Mouse (Mus musculus): Measurements from ENCODE around the gene Krtap5-2. TPM values are rescaled to one million over a fixed set of nuclear protein-coding genes. Genes with fewer than 3 reads are reported as not detected.
"Not testable (repeated sequence)": the region's sequence is repeated elsewhere in the genome, so short reads cannot be mapped to it uniquely, and the experiment has no call there.

Krtap5-2 gene
- polyA plus RNA-seq, 1 experiment from 2014 or later = not detected

DNA sequence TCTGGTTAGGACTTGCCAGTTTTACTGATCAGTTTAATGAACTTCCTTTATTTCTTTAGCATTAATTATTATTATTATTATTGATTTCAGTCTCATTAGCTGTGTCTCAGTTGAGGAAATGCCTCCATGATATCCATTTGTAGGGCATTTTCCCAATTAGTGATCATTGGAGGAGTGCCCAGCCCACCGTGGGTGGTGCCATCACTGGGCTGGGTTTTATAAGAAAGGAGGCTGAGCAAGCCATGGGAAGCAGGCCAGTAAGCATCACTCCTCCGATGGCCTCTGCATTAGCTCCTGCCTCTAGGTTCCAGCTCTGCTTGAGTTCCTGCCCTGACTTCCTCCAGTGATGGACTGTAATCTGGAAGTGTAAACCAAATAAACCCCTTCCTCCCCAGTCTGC lies 12.4 kb upstream of the Krtap5-2 start:
- H3K27ac ChIP-seq (ENCODE audit: low read depth, low read length) = no peak overlapping the region
- WGBS (ENCODE audit: insufficient replicate concordance) = 72% methylated on average over 2 of the region's 2 CpGs
- ATAC-seq (replicated peaks; ENCODE audit: insufficient number of reproducible peaks, low FRiP score, low TSS enrichment) = no peak

DNA sequence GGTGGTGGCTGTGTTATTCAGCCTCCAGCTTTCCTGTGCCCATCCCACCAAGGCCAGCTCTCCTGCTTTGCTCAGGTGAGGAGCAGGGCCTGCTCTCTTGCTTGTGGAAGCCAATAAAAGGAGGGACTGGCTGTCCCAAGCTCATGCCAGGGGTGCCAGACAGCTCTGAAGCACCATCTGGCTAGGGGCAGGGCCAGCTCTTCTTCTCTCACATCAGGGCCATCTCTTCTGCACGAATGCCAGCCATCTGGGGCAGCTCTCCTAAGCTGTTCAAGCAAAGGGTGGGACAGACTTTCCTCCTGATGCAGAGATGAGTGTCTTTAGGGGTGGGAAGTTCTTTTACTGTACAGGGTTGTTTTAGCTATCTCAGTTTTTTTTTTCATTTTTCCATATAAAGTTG lies 5.2 kb upstream of the Krtap5-2 start:
- no peaks in the 10 kb centered on the region for H3K4me1 ChIP-seq (ENCODE audit: control insufficient read depth, insufficient read depth, low read length)
- H3K4me2 ChIP-seq = no peak overlapping the region
- no peak for ATAC-seq (replicated peaks; ENCODE audit: insufficient number of reproducible peaks, low FRiP score, low TSS enrichment)
- H3K9ac ChIP-seq (ENCODE audit: low read depth, low read length) = no peak overlapping the region
- H3K27ac ChIP-seq (ENCODE audit: low read depth, low read length) = no peak overlapping the region
- H3K4me3 ChIP-seq (ENCODE audit: low read depth, low read length) = no peak overlapping the region
- H3K9me3 ChIP-seq (replicated peaks; ENCODE audit: control insufficient read depth, low read length) = no peaks in the 10 kb centered on the region
- H3K27me3 ChIP-seq (ENCODE audit: control insufficient read depth, insufficient read depth, low read length) = no peaks in the 10 kb centered on the region
- H3K36me3 ChIP-seq (ENCODE audit: control insufficient read depth, insufficient read depth, low read length) = no peaks in the 10 kb centered on the region
- WGBS (ENCODE audit: insufficient replicate concordance) = 27% methylated on average over 1 of the region's 1 CpGs

More for the DNA sequence above, 12.4 kb upstream of the Krtap5-2 start:
- Histone ChIP-seq H3K4me3 (ENCODE audit: low read depth, low read length) (no peak overlapping the region), H3K9ac (ENCODE audit: low read depth, low read length) (no peak overlapping the region), H3K4me1 (ENCODE audit: control insufficient read depth, insufficient read depth, low read length) (no peaks in the 10 kb centered on the region), H3K27me3 (ENCODE audit: control insufficient read depth, insufficient read depth, low read length) (no peaks in the 10 kb centered on the region), H3K36me3 (ENCODE audit: control insufficient read depth, insufficient read depth, low read length) (no peaks in the 10 kb centered on the region), H3K9me3 (replicated peaks; ENCODE audit: control insufficient read depth, low read length) (no peaks in the 10 kb centered on the region), H3K4me2 (no peak overlapping the region)

DNA sequence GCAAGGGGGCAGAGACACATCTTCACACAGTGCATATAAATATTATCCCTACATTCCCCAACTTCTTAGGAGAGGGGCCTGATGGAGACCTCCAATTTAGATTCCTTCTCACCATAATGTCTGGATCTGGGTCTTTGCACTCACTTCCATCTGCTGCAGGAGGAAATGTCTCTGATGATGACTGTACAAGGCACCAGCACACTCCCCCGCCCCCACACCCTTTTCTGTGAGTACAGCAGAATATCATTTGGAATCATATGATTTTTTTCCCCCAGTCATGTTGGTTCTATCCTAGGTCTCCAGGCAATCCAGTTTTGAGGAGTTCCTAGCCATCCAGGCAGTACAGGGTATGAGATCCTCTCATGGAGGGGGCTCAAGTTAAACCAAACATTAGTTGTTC lies 2.9 kb upstream of the Krtap5-2 start:
- Histone ChIP-seq H3K9me3 (replicated peaks; ENCODE audit: control insufficient read depth, low read length) (no peaks in the 10 kb centered on the region), H3K4me1 (ENCODE audit: control insufficient read depth, insufficient read depth, low read length) (no peaks in the 10 kb centered on the region)
- 75% methylated on average over 1 of the region's 1 CpGs for WGBS (ENCODE audit: insufficient replicate concordance)

DNA sequence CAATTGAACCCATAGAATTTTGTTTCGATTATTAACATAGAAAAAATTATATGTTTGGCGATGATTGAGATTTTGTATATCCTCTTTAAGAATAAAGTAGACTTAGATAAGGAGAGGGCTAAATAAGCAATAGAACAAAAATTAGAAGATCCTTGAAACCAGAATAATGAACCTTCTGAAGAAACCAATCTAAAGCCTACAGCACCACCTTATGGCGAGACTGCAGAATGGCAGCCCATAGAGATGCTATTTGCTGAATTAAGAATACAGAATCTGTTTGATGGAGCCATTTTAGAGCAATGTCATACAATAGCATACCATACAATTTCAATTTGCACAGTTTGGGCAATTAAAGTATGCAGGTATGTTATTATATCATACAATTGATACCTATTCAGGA lies 6.0 kb downstream of the Krtap5-2 start:
- Histone ChIP-seq H3K4me2 (no peak overlapping the region), H3K9ac (ENCODE audit: low read depth, low read length) (no peak overlapping the region), H3K27ac (ENCODE audit: low read depth, low read length) (no peak overlapping the region), H3K4me1 (ENCODE audit: control insufficient read depth, insufficient read depth, low read length) (no peaks in the 10 kb centered on the region), H3K4me3 (ENCODE audit: low read depth, low read length) (no peak overlapping the region), H3K36me3 (ENCODE audit: control insufficient read depth, insufficient read depth, low read length) (no peaks in the 10 kb centered on the region), H3K9me3 (replicated peaks; ENCODE audit: control insufficient read depth, low read length) (no peaks in the 10 kb centered on the region), H3K27me3 (ENCODE audit: control insufficient read depth, insufficient read depth, low read length) (no peaks in the 10 kb centered on the region)
- 42% methylated on average over 3 of the region's 3 CpGs for WGBS (ENCODE audit: insufficient replicate concordance)
- ATAC-seq (replicated peaks; ENCODE audit: insufficient number of reproducible peaks, low FRiP score, low TSS enrichment) = no peak

More for the DNA sequence above, 2.9 kb upstream of the Krtap5-2 start:
- Histone ChIP-seq H3K27ac (ENCODE audit: low read depth, low read length) (no peak overlapping the region), H3K36me3 (ENCODE audit: control insufficient read depth, insufficient read depth, low read length) (no peaks in the 10 kb centered on the region), H3K4me2 (no peak overlapping the region), H3K4me3 (ENCODE audit: low read depth, low read length) (no peak overlapping the region), H3K27me3 (ENCODE audit: control insufficient read depth, insufficient read depth, low read length) (no peaks in the 10 kb centered on the region), H3K9ac (ENCODE audit: low read depth, low read length) (no peak overlapping the region)
- no peak for ATAC-seq (replicated peaks; ENCODE audit: insufficient number of reproducible peaks, low FRiP score, low TSS enrichment)

DNA sequence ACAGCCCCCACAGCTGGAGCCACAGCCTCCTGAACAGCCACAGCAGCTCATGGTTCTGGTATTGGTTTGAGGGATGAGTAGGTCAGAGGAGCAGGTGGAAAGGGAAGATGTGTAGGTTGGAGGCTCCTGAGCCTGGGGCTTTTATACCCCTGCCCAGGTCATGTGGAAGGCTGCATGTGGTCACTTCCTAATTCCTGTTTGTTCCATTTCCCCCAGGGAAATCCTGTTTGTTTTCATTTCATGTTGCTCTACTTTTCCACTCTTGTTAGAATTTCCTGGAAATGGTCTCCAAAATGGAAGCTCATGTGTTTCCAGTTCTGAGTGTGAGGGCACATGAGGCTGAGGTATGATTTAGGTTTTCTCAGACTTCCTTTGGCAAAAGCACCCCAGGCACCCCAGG lies 10.2 kb downstream of the Krtap5-2 start, which contains the start of gene Gm4553:
Gm4553 (minus strand) TSS at position 101 of the 400 bp plus-strand sequence.
- H3K4me2 ChIP-seq; H3K9ac ChIP-seq (ENCODE audit: low read depth, low read length); H3K4me3 ChIP-seq (ENCODE audit: low read depth, low read length); H3K9me3 ChIP-seq (replicated peaks; ENCODE audit: control insufficient read depth, low read length); H3K36me3 ChIP-seq (ENCODE audit: control insufficient read depth, insufficient read depth, low read length); H3K27ac ChIP-seq (ENCODE audit: low read depth, low read length); ATAC-seq (replicated peaks; ENCODE audit: insufficient number of reproducible peaks, low FRiP score, low TSS enrichment); H3K27me3 ChIP-seq (ENCODE audit: control insufficient read depth, insufficient read depth, low read length); H3K4me1 ChIP-seq (ENCODE audit: control insufficient read depth, insufficient read depth, low read length): not testable (repeated sequence)

DNA sequence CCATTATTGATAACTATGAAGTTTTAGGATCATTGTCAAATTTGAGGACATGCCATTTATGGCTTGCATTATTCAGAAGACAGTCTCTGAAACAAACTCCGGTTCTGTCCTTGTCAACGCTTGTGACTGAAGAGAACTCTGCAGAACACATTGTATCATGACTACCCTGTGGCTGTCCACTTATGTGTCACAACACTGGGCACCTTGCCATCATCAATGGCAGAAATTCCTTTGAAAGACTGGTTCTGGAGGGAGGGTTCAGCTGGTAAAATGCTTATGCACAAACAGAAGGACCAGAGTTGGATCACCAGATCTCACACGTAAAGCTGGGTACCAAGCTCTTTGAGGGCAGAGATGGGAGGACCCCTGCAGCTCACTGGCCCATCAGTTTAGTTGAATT lies 16.4 kb downstream of the Krtap5-2 start:
- H3K27me3 ChIP-seq (ENCODE audit: control insufficient read depth, insufficient read depth, low read length) = 0 out of 2 replicates have a peak, but pooled peaks cover 2% of the 10 kb centered on the region

DNA sequence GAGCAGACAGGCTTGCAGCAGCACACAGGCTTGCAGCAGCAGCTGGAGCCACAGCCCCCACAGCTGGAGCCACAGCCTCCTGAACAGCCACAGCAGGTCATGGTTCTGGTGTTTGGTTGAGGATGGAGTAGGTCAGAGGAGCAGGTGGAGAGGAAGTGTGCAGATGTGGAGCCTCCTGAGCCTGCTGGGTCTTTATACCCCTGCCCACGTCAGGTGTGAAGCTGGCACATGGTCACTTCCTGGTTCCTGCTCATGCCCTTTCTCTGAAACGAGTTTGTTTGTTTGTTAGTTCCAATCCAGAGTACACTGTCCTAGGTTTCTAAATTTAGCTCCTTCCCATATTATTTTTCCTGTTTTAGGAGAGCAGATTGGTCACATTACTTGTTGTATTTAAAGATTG lies 18.8 kb downstream of the Krtap5-2 start, which contains the start of gene Gm29735:
Gm29735 (minus strand) TSS at position 101 of the 400 bp plus-strand sequence.
- H3K27me3 ChIP-seq (ENCODE audit: control insufficient read depth, insufficient read depth, low read length); H3K9ac ChIP-seq (ENCODE audit: low read depth, low read length); H3K27ac ChIP-seq (ENCODE audit: low read depth, low read length); ATAC-seq (replicated peaks; ENCODE audit: insufficient number of reproducible peaks, low FRiP score, low TSS enrichment); H3K4me3 ChIP-seq (ENCODE audit: low read depth, low read length); H3K4me2 ChIP-seq; H3K36me3 ChIP-seq (ENCODE audit: control insufficient read depth, insufficient read depth, low read length); H3K9me3 ChIP-seq (replicated peaks; ENCODE audit: control insufficient read depth, low read length); H3K4me1 ChIP-seq (ENCODE audit: control insufficient read depth, insufficient read depth, low read length): not testable (repeated sequence)
- 30% methylated on average over 2 of the region's 2 CpGs for WGBS (ENCODE audit: insufficient replicate concordance)

More for the DNA sequence above, 16.4 kb downstream of the Krtap5-2 start:
- 85% methylated on average over 3 of the region's 3 CpGs for WGBS (ENCODE audit: insufficient replicate concordance)
- H3K9me3 ChIP-seq (replicated peaks; ENCODE audit: control insufficient read depth, low read length) = no peaks in the 10 kb centered on the region
- H3K4me3 ChIP-seq (ENCODE audit: low read depth, low read length) = no peak overlapping the region
- H3K9ac ChIP-seq (ENCODE audit: low read depth, low read length) = no peak overlapping the region
- H3K4me2 ChIP-seq = no peak overlapping the region
- H3K4me1 ChIP-seq (ENCODE audit: control insufficient read depth, insufficient read depth, low read length) = no peaks in the 10 kb centered on the region
- no peaks in the 10 kb centered on the region for H3K36me3 ChIP-seq (ENCODE audit: control insufficient read depth, insufficient read depth, low read length)
- H3K27ac ChIP-seq (ENCODE audit: low read depth, low read length) = no peak overlapping the region
- ATAC-seq (replicated peaks; ENCODE audit: insufficient number of reproducible peaks, low FRiP score, low TSS enrichment) = no peak

DNA sequence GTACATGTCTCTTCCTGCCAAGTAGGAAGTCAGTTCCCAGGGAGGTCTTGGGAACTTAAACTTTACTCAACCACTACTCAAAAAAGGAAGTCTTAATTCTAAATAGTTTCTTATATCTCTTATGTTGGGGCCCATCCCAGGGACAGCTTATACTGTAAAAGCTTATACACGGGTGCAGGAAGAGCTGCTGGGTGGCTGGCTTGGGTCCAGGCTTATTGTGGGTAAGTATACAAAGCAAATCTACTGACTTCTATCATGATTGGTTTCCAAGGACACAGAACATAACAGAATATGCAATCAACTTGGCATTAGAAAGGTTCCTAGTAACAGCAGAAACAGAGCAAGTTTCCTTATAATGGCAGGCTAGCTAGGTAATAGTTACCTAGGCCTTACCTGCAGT lies 20.5 kb downstream of the Krtap5-2 start:
- Histone ChIP-seq H3K27me3 (ENCODE audit: control insufficient read depth, insufficient read depth, low read length) (0 out of 2 replicates have a peak, but pooled peaks cover under 1% of the 10 kb centered on the region), H3K9ac (ENCODE audit: low read depth, low read length) (no peak overlapping the region), H3K4me1 (ENCODE audit: control insufficient read depth, insufficient read depth, low read length) (no peaks in the 10 kb centered on the region), H3K36me3 (ENCODE audit: control insufficient read depth, insufficient read depth, low read length) (no peaks in the 10 kb centered on the region), H3K27ac (ENCODE audit: low read depth, low read length) (no peak overlapping the region), H3K4me3 (ENCODE audit: low read depth, low read length) (no peak overlapping the region), H3K9me3 (replicated peaks; ENCODE audit: control insufficient read depth, low read length) (no peaks in the 10 kb centered on the region), H3K4me2 (no peak overlapping the region)
- no peak for ATAC-seq (replicated peaks; ENCODE audit: insufficient number of reproducible peaks, low FRiP score, low TSS enrichment)
- 76% methylated on average over 1 of the region's 1 CpGs for WGBS (ENCODE audit: insufficient replicate concordance)

DNA sequence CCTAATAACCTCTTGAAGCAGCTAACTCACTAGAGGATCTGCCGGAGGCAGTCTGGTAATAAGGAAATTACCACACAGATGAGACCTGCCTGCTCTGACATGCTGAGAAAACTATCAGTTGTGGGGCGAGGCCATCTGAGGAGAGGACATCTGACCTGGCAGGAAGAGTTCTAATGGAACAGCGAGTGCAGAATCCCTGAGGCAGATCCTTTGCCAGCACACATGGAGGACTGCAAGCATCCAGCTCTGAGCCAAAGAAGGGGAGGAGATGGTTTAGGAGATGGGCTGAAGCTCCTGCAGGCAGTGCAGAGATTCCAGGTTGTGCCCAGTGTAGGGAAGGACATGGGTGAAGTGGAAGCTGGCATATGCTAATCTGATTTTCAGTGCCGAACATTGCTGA lies 23.6 kb downstream of the Krtap5-2 start:
- Histone ChIP-seq H3K4me3 (ENCODE audit: low read depth, low read length) (no peak overlapping the region), H3K9me3 (replicated peaks; ENCODE audit: control insufficient read depth, low read length) (no peaks in the 10 kb centered on the region), H3K4me2 (no peak overlapping the region), H3K27me3 (ENCODE audit: control insufficient read depth, insufficient read depth, low read length) (no peaks in the 10 kb centered on the region), H3K36me3 (ENCODE audit: control insufficient read depth, insufficient read depth, low read length) (no peaks in the 10 kb centered on the region), H3K9ac (ENCODE audit: low read depth, low read length) (no peak overlapping the region), H3K4me1 (ENCODE audit: control insufficient read depth, insufficient read depth, low read length) (no peaks in the 10 kb centered on the region), H3K27ac (ENCODE audit: low read depth, low read length) (no peak overlapping the region)
- WGBS (ENCODE audit: insufficient replicate concordance) = 68% methylated on average over 4 of the region's 4 CpGs
- no peak for ATAC-seq (replicated peaks; ENCODE audit: insufficient number of reproducible peaks, low FRiP score, low TSS enrichment)
